In the genomic region with DNA sequence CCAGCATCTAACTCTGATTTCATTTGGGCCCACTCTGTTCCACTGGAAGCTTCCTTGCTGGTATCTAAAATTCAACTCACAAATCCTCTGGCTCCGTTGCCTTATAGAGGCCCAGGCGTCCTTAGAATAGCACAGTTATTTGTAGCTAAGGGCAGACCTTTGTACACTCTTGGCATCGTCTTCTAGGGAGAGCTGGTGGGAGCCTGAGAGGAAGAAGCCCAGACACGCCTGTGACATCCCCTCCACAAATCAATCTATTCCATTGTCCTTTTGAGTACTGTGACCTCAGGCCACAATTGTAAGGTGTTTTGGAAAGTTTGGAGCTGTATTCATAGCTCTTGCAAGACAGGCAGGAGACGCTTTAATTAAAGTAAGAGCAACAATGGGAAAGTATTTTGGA, we compare ENCODE assay signal across 13 mouse cellular contexts. TPM values are rescaled to one million over a fixed set of nuclear protein-coding genes. Genes with fewer than 3 reads are reported as not detected.
DNase-seq lines count a peak whose midpoint lies in the region; ATAC-seq and TF ChIP-seq lines count a peak whose summit lies in the region.
"Had no signal": no experiment of that assay in that cellular context is flagged by ENCODE, and none has a peak within 500 bp of the region (broad histone marks: within the 10 kb centered on the region; RNA-seq: fewer than 3 reads in every experiment).

No protein-coding gene starts in this region.

- ATAC-seq in heart, embryonic 12.5 days (ENCODE audit: insufficient number of reproducible peaks, low FRiP score), result no peak
- peak; percentile 92 for ATAC-seq in heart, postnatal 0 days (ENCODE audit: insufficient read depth, low read depth)
- ATAC-seq: CD4-positive, CD25-positive, alpha-beta regulatory T cell, adult 4 months; Patski had no signal

- DNase-seq in heart, adult 2 months, result peak in 1 of 2 experiments; percentile 74
- peak; percentile 80 for DNase-seq in heart, postnatal 0 days (ENCODE audit: low spot score)
- DNase-seq in kidney, postnatal 36 days, result peak; percentile 41 to 84
- no peak for DNase-seq in urinary bladder, adult 18-20 months (ENCODE audit: low spot score in 2 of 2)
- DNase-seq in T-cell, adult 2 months (ENCODE audit: low spot score), result no peak
- DNase-seq: cerebellum, postnatal 25 days had no signal

- H3K79me2 ChIP-seq in heart, adult 2 months (replicated peaks; ENCODE audit: control insufficient read depth, insufficient read depth, low read length), result no peaks in the 10 kb centered on the region

- 0 out of 2 replicates have a peak overlapping the region, but pooled peaks have one; percentile 8 for H3K4me3 ChIP-seq in heart, adult 2 months
- H3K4me3 ChIP-seq in heart, embryonic 12.5 days, result no peak overlapping the region
- no peak overlapping the region for H3K4me3 ChIP-seq in brown adipose tissue, adult 24 weeks (ENCODE audit: insufficient read depth, low read depth, low read length)
- H3K4me3 ChIP-seq in heart, postnatal 0 days (ENCODE audit: low read depth, low read length), result no peak overlapping the region
- H3K4me3 ChIP-seq: embryonic facial prominence, embryonic 15.5 days; hindbrain, embryonic 12.5 days had no signal

- no peaks in the 10 kb centered on the region for H3K27me3 ChIP-seq in heart, adult 2 months (ENCODE audit: control insufficient read depth, insufficient read depth, low read length)
- H3K27me3 ChIP-seq in heart, embryonic 12.5 days (replicated peaks), result no peaks in the 10 kb centered on the region
- no peaks in the 10 kb centered on the region for H3K27me3 ChIP-seq in heart, postnatal 0 days (ENCODE audit: control insufficient read depth, insufficient read depth, low read length)
- H3K27me3 ChIP-seq: embryonic facial prominence, embryonic 15.5 days; hindbrain, embryonic 12.5 days; Patski had no signal

- no peak for TF ChIP-seq CTCF in heart, adult 2 months (IDR thresholded peaks at IDR 0.05)
- TF ChIP-seq CTCF in heart, postnatal 0 days (IDR thresholded peaks at IDR 0.05; ENCODE audit: low read depth), result no peak

- peaks cover 41% of the 10 kb centered on the region for H3K4me1 ChIP-seq in heart, adult 2 months (ENCODE audit: control insufficient read depth, insufficient read depth, low read length)
- H3K4me1 ChIP-seq in heart, embryonic 12.5 days (replicated peaks), result peaks cover 28% of the 10 kb centered on the region
- peaks cover 33% of the 10 kb centered on the region for H3K4me1 ChIP-seq in brown adipose tissue, adult 24 weeks (ENCODE audit: control insufficient read depth, insufficient read depth, insufficient read length, low read length)
- H3K4me1 ChIP-seq in heart, postnatal 0 days (ENCODE audit: control insufficient read depth, insufficient read depth), result peaks cover 41% of the 10 kb centered on the region
- H3K4me1 ChIP-seq: hindbrain, embryonic 12.5 days had no signal

- H3K36me3 ChIP-seq in heart, adult 2 months (ENCODE audit: control insufficient read depth, insufficient read depth, low read length), result peaks cover 19% of the 10 kb centered on the region
- no peaks in the 10 kb centered on the region for H3K36me3 ChIP-seq in heart, embryonic 12.5 days
- H3K36me3 ChIP-seq in heart, postnatal 0 days (replicated peaks; ENCODE audit: control insufficient read depth, insufficient read depth, low read length), result no peaks in the 10 kb centered on the region
- H3K36me3 ChIP-seq: embryonic facial prominence, embryonic 15.5 days; hindbrain, embryonic 12.5 days had no signal

- H3K9me3 ChIP-seq in heart, embryonic 12.5 days (replicated peaks), result peaks cover 12% of the 10 kb centered on the region
- peaks cover 4% of the 10 kb centered on the region; the same call in 1 of the 2 replicates for H3K9me3 ChIP-seq in heart, postnatal 0 days (replicated peaks; ENCODE audit: control insufficient read depth, low read length)

- peak; percentile 33; the same call in 1 of the 2 replicates for TF ChIP-seq POLR2A in heart, adult 2 months (IDR thresholded peaks at IDR 0.05; ENCODE audit: insufficient read depth, low read depth, low read length)

- H3K4me2 ChIP-seq in heart, embryonic 12.5 days, result no peak overlapping the region
- no peak overlapping the region for H3K4me2 ChIP-seq in heart, postnatal 0 days (ENCODE audit: low read depth, low read length)
- H3K4me2 ChIP-seq: embryonic facial prominence, embryonic 15.5 days; hindbrain, embryonic 12.5 days had no signal

- intact Hi-C loops in heart, adult 2 months (cut with DNase I), result loop anchor here (1.0 to 5.0 kb wide), 3 partner anchors 13 to 42 kb away; a partner anchor contains a TSS

- peak; percentile 92 for TF ChIP-seq EP300 in heart, adult 2 months (IDR thresholded peaks at IDR 0.05; ENCODE audit: insufficient read depth, low read depth, low read length)
- TF ChIP-seq EP300 in heart, postnatal 0 days (IDR thresholded peaks at IDR 0.05; ENCODE audit: low read depth), result peak; percentile 83

- peak overlapping the region; percentile 96 for H3K27ac ChIP-seq in heart, adult 2 months
- H3K27ac ChIP-seq in heart, embryonic 12.5 days (ENCODE audit: poor library complexity, severe bottlenecking), result no peak overlapping the region
- H3K27ac ChIP-seq in brown adipose tissue, adult 24 weeks (replicated peaks; ENCODE audit: low read depth, low read length), result peak overlapping the region; percentile 97
- H3K27ac ChIP-seq in heart, postnatal 0 days (ENCODE audit: low read depth), result peak overlapping the region; percentile 90
- H3K27ac ChIP-seq: embryonic facial prominence, embryonic 15.5 days; hindbrain, embryonic 12.5 days; macrophage had no signal

- WGBS in heart, adult 2 months, result 14% methylated on average over 5 of the region's 5 CpGs
- 64% methylated on average over 5 of the region's 5 CpGs for WGBS in heart, embryonic 12.5 days
- WGBS in heart, postnatal 0 days, result 24% methylated on average over 5 of the region's 5 CpGs

- H3K9ac ChIP-seq in heart, adult 2 months (ENCODE audit: low read depth, low read length), result no peak overlapping the region
- H3K9ac ChIP-seq in heart, embryonic 12.5 days, result no peak overlapping the region
- H3K9ac ChIP-seq in heart, postnatal 0 days (replicated peaks; ENCODE audit: low read depth, low read length), result no peak overlapping the region
- H3K9ac ChIP-seq: embryonic facial prominence, embryonic 15.5 days; hindbrain, embryonic 12.5 days had no signal

RNA-seq across cellular contexts. Expression of a gene that starts 36.0 kb away (rescaled TPM):
- 10 to 100 TPM; 51.5 to 51.6 TPM for total RNA-seq in heart, adult 2 months (2021)
- 70.0 and 106 TPM in 2 replicates for polyA plus RNA-seq in heart, adult 2 months (2012; rRNA removed)
- polyA plus RNA-seq in heart, embryonic 12.5 days (2016; fragmentation: Nextera tagmentation; extraction: Ambion mirVana), result 46.9 and 49.0 TPM in 2 replicates
- polyA plus RNA-seq in brown adipose tissue, adult 24 weeks (2012; ENCODE audit: insufficient read depth, insufficient read length, missing spikeins), result 10.1 and 15.5 TPM in 2 replicates
- total RNA-seq in heart, postnatal 0 days (2014; rRNA removed; ENCODE audit: low replicate concordance), result 88.7 and 129 TPM in 2 replicates
- polyA plus RNA-seq in heart, postnatal 0 days (2015; fragmentation: Nextera tagmentation; extraction: Ambion mirVana), result 89.4 and 101 TPM in 2 replicates

Comparison
In these comparisons a context has a peak if more than half of its experiments do, and no peak if none do; other contexts are left out.
1. DNase-seq: peak in heart, postnatal 0 days (single experiment) and kidney, postnatal 36 days (2 of 2); none in urinary bladder, adult 18-20 months (0 of 2) and T-cell, adult 2 months (single experiment).